Mouse (Mus musculus) adrenal gland (tissue): Measurements from ENCODE around the gene Ccdc40.

ENCODE experiments used
- intact Hi-C: fragments of 180-260 bp; cut with DNase I; formaldehyde crosslinking; loops from one replicate; pipeline ENCODE4 v1.15.1; 2025

The Ccdc40 gene

GRCm38 (mm10) chr11:119206562-119206961, 21.8 kb upstream of the Ccdc40 start:
- intact Hi-C loops = loop anchor here (5.0 kb wide), 1 partner anchor 36 kb away; no protein-coding TSS in a partner anchor

GRCm38 (mm10) chr11:119207986-119208385, 20.4 kb upstream of the Ccdc40 start:
- intact Hi-C loops = loop anchor here (5.0 kb wide), 1 partner anchor 34 kb away; no protein-coding TSS in a partner anchor

- intact Hi-C loops = loop anchor here (5.0 kb wide), 1 partner anchor 33 kb away; no protein-coding TSS in a partner anchor
Measured at GRCm38 (mm10) chr11:119208870-119209370, 19.5 kb upstream of the Ccdc40 start.

GRCm38 (mm10) chr11:119209371-119210025, 18.9 kb upstream of the Ccdc40 start:
- intact Hi-C loops = loop anchor here (5.0 kb wide), 1 partner anchor 33 kb away; no protein-coding TSS in a partner anchor

GRCm38 (mm10) chr11:119210321-119211100, 17.9 kb upstream of the Ccdc40 start:
- intact Hi-C loops = no loop called here

- intact Hi-C loops = no loop called here
Measured at GRCm38 (mm10) chr11:119211604-119212309, 16.6 kb upstream of the Ccdc40 start.

- intact Hi-C loops = no loop called here
Measured at GRCm38 (mm10) chr11:119213166-119213885, 15.0 kb upstream of the Ccdc40 start.

- intact Hi-C loops = no loop called here
Measured at GRCm38 (mm10) chr11:119215038-119215904, 13.1 kb upstream of the Ccdc40 start.

- intact Hi-C loops = no loop called here
Measured at GRCm38 (mm10) chr11:119215905-119216507, 12.4 kb upstream of the Ccdc40 start.

GRCm38 (mm10) chr11:119217861-119218260, 10.5 kb upstream of the Ccdc40 start:
- intact Hi-C loops = no loop called here

GRCm38 (mm10) chr11:119219816-119220465, 8.4 kb upstream of the Ccdc40 start:
- intact Hi-C loops = no loop called here

GRCm38 (mm10) chr11:119221812-119222510, 6.4 kb upstream of the Ccdc40 start:
- intact Hi-C loops = no loop called here

GRCm38 (mm10) chr11:119223124-119223890, 5.1 kb upstream of the Ccdc40 start:
- intact Hi-C loops = no loop called here

- intact Hi-C loops = no loop called here
Measured at GRCm38 (mm10) chr11:119224926-119225325, 3.4 kb upstream of the Ccdc40 start.

GRCm38 (mm10) chr11:119225634-119226033, 2.7 kb upstream of the Ccdc40 start:
- intact Hi-C loops = no loop called here

- intact Hi-C loops = no loop called here
Measured at GRCm38 (mm10) chr11:119227591-119227990, 781 bp upstream of the Ccdc40 start.

GRCm38 (mm10) chr11:119228846-119229626, 664 bp downstream of the Ccdc40 start:
- intact Hi-C loops = no loop called here
